Mouse (Mus musculus) gastrocnemius, postnatal 10 days (tissue): ENCODE measurements around the gene Ptma. TPM values are rescaled to one million over a fixed set of nuclear protein-coding genes. Genes with fewer than 3 reads are reported as not detected.
"Not testable (repeated sequence)": the region's sequence is repeated elsewhere in the genome, so short reads cannot be mapped to it uniquely, and the experiment has no call there.

Source experiments
- DNase-seq: peaks from one replicate; pipeline ENCODE4 v3.0.0; 2021; ENCODE audit warnings: mixed read lengths
- total RNA-seq, 2 experiments: library from RNA; stranded (reverse); gene quantifications; 2 replicates each; pipeline ENCODE4 v1.2.3; 2021

The Ptma gene
- total RNA-seq, 2 experiments from 2014 or later = 358 to 428 TPM

DNA sequence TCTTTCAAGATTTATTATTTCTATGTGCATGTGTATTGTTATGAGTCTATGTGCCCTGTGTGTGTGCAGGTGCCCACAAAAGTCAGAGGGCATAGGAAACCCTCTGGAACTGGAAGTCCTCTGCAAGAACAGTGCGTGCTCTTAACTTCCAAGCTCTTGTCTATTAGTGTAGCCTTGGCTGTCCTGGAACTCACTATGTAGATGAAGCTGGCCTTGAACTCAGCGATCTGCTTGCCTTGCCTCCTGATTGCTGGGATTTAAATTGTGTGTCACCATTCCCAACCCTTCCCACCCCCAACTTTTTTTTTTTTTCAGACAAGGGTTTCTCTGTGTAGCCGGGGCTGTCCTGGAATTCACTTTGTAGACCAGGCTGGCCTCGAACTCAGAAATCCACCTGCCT lies 30.2 kb upstream of the Ptma start:
- DNase-seq = no peak

DNA sequence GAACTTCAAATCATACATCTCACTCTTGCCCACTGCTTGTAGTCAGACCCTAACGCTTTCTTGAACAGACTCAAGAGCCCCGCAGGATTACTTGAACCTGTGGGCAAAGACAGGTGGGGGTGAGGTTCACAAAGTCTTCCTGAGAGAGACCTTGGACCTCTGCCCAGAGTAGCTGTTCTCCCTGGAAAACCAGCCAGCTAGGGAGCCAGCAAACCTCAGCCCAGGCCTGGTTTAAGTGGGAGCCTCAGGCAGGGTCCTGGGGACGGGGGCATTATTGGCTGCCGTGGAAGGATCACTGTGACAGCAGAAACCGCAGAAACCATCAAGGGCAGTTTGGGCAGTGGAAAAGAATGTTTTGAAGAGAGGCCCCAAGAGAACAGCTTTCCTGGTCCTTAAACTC lies 29.2 kb upstream of the Ptma start:
- DNase-seq = no peak

DNA sequence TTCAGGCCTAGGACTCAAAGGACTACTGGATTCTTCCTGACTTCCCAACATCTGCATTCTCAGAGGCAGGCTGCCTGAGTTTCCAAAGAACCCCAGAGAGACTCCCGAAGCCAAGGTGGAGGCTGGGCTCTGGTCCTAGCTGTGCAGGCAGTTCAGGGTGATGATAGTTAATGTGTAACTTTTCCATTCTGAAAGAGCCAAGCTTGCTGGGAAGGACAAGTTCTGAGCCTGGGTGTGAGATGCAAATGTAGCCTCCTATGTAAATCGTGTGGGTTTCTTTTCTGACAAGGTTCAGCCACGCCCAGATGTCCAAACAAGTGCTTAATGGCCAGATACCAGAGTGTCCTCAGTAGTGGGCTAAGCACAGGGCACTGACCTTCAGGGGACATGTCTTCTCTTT lies 28.5 kb upstream of the Ptma start:
- DNase-seq = no peak

GRCm38 (mm10) chr1:86498611-86499010 lies 27.9 kb upstream of the Ptma start:
- DNase-seq = no peak

DNA sequence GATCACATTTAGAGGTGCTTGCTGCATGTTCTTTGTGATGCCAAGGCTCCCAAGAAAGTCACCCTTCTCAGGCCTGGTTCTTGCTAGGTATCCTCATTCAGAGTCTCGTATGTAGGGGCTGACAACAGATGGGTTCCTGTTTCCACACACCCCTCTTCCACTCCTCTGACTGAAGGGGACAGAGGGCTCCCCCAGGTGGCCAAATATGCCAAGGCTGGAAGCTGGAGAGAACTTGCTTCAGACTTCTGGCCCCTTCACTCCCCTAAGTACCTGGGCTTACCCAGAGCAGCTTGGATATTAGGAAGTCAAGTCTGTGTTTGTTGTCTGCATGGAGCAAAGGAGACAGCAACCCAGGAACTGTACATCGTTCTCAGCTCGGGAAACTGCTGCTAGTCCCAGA lies 26.6 kb upstream of the Ptma start:
- peak; percentile 69 for DNase-seq

GRCm38 (mm10) chr1:86500681-86501080 lies 25.8 kb upstream of the Ptma start:
- DNase-seq = no peak

DNA sequence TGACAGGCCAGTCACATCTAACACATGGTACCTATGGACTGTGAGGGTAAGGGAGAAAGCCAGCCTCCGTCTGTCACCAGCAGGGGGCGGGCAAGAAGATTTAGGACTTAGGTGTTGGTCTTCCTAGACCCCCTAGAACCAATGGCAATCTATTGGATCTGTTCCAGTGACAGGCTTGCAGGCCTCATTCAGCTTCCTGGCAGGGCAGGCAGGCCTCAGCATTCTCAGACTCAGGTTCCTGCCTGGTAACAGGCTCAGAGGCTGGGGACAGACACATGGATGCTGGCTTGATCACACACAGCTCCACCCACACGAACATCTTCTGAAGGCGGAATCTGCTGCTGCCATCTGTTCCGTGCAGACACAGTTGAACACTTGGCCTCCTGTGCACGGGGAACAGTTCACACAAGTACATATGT lies 25.4 kb upstream of the Ptma start:
- peak; percentile 62 for DNase-seq

- DNase-seq = peak; percentile 95
Observed at GRCm38 (mm10) chr1:86501559-86501958, 25.0 kb upstream of the Ptma start.

DNA sequence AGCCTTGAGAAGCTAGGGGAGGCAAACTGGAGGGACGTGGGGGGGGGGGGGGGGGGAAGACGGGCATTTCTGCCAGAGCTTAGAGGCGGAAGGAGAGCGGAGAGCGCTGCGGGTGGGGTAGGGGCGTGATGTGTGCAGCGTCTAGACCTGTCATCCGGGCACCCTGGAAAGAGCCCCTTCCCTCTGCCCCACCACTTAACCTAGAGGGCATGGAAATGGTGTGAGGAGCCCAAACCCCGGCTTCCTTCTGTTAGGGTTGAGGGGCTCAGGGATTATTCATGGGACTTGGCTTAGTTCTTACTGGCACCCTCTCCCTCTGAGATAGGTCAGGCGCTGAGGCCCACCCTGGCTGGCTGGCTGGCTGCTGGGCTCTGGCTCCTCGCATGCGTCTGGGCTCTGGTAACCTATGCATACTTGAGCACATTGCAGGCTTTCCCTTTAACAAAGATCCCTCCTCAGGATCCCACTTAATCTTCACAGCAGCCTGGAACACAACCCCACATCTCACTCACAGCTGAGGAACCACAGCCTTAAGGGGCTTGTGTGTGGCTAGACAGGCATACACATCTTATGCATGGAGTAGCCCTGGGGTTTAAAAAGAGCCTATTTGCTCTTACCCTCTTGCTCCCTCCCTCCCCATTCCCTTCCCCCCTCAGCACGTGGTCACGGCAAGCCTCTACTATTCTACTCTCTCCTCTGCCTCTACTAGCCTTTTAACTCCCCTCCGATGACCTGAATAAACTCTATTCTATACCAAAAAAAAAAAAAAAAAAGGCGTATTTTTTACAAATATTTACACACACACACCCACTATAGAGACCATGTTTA lies 24.1 kb upstream of the Ptma start:
- DNase-seq = no peak

DNA sequence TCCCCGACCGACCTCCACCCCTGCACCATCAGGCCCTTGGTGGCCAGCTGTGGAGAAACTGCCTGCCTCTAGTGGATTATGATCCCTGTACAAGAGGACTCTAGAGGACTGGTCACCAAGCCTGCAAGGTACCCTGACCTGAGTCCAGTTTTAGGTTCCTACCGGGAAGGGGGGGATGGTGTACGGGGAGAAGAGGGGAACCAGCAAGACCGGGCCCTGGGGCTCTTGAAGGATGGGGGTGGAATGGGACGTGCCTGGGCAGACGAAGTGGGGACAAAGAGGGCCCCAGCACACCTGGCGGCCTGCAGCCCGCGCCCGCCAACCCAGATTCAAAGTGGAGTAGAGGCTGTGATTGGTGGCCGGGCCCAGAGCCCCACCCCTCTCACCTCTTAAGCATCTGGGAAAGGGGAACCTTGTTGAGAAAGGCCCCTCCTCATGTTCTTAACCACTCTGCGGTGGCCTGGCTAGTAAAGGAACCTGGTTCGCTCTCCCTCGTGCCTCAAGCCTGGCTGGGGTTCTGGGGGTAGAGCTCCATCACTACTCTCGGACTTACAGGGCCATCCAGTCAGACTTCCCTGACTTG lies 23.3 kb upstream of the Ptma start:
- DNase-seq = peak; percentile 24

DNA sequence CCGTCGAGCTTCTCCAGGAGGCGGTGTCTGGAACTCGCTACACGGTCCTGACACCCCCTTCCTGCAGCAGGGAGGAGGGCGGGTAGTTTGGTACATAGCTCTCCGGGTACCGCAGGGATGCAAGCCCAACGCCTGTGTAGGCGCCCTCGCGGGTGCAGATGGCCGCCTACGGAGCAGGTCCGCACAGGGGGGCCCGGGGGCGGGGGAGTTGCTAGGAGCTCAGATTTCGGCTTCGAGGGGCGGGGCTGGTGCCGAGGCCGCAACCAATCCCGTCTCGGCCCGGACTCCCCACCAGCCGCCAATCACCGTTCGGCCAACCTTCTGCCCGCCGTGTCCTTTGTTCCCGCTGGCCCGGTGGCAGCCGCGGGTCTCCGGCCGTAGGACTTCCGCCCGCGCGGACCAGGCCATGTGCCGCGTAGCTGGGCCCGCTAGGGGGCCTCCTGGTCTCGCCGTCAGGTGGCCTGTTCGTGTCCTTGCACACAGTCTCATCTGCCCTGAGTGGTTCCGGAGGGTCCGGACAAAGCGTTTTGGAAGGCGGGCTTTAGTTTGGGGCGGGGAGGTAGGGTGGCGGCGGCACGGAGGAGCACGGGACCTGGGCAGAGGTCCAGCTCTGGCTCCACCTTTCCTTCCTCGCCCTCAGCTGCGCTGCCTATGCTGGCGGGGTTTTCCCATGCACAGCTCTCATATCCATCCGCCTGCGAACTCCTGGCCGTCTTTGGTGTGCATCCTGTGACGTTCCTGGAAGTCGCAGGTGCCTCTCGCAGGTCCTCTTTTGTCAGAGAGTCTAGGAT lies 22.4 kb upstream of the Ptma start:
- peak; percentile 92 for DNase-seq

GRCm38 (mm10) chr1:86504697-86505421 lies 21.7 kb upstream of the Ptma start:
- peak; percentile 29 for DNase-seq

DNA sequence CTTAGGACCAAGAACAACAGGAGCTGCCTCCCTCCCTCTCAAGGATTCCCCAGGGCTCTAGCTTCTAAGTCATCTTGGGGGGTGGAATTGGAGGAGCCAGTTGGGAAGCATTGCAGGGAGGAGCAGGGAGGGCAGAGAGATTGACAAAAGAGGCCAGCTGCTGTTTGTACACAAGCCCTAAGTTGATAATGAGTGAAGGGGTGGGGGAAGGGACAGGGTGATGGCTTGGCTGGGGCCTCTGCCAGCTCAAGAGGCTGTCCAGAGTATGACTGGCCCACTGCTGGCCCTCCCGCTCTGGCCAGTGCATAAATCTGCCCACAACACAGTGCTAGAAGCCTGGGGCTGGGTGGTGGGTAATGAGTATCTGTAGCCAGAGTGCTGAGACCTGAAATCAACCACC lies 21.1 kb upstream of the Ptma start:
- DNase-seq = peak; percentile 54

DNA sequence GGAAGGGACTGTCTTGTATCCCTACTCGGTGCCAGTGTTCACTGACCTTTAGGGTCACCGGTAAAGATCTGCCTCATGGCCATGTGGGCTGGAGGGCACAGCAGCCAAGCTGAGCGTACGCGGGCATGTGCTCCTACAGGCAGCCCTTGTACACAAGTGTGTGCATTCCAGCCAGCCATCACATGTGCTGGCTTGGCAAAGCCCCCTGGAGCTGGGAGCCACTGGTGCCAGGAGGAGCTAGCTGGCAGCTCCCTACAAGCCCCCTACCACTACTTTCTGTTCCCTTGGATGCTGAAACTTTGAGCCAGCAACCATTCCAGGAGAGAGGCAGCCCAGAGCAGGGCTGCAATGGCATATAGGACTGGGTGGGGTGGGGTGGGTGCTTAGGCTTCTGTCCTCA lies 20.1 kb upstream of the Ptma start:
- DNase-seq = no peak

GRCm38 (mm10) chr1:86507866-86508265 lies 18.7 kb upstream of the Ptma start:
- DNase-seq = no peak

- DNase-seq = peak; percentile 89
Observed at GRCm38 (mm10) chr1:86509410-86509809, 17.1 kb upstream of the Ptma start.

- DNase-seq = no peak
Observed at GRCm38 (mm10) chr1:86510266-86510665, 16.3 kb upstream of the Ptma start.

DNA sequence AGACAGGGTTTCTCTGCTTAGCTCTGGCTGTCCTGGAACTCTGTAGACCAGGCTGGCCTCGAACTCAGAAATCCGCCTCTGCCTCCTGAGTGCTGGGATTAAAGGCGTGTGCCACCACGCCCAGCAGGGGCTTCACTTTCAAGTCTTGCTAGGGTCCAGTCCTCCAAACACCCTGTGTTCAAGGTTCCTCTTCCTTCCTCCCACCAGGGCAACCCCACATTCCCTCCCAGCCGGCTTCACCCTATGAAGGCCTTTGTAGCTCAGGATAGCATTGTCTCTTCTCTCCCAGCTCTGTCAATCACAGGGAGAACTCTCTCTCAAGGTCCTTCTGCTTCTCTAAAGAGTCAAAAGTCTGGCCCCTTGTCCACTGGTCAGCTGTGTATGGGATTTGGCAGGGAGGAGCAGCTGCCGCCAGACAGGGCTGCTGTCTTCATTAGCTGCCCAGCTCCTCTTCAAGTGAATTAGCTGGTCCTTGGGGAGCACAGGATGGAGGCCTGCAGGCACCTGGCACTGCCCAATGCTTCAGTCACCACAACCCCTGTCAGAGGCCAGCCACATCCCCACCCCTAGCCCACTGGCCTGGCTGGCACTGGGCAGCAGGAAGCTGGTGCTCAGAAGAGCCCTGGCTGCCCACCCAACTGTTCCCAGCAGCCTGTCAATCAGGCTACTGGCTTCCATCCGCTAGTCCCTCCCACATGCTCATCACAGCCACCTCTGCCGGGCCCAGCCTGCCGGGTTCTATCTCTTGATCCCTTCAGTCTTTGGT lies 15.7 kb upstream of the Ptma start:
- DNase-seq = no peak

GRCm38 (mm10) chr1:86512154-86512720 lies 14.3 kb upstream of the Ptma start:
- DNase-seq = no peak

DNA sequence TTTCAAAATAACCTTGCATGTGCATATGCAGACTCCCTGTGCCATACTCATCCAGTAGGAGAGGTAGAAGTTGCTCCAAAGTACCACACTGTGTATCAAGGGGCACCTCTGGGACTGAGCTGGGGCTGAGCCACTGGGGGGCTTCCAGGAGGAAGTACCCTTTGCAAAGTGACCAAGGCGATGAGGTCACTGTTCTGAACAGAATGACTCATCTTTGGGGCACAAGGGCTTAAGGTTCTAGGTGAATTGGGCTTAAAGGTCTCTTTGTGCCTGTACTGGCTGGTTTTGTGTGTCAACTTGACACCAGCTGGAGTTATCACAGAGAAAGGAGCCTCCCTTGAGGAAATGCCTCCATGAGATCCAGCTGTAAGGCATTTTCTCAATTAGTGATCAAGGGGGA lies 13.5 kb upstream of the Ptma start:
- DNase-seq = not testable (repeated sequence)

DNA sequence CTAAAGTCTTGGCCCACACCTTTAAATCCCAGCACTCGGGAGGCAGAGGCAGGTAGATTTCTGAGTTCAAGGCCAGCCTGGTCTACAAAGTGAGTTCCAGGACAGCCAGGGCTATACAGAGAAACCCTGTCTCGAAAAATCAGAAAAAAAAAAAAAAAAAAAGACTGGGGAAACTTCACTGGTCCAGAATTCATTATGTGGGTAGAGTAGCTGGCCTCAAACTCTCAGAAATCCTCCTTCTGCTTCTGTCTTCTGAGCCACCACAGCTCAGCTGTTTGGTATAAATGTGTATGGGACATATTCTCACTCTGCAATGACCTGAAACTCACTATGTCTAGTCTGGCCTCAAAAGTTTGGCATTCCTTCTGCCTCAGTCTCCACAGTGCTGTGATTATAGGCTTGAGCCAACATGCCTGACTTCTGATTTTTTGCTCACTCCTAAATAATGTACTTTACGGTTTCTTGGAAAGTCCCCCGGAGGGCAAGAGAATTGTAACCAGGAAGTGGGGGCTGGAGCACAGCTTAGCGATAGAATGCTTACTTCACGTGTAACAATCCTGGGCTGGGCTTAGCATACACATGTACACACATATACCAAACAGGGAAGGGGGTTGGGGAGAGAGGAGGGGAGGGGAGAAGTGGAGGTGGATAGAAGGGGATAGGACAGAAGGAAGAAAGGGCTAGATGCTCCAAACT lies 10.7 kb upstream of the Ptma start:
- DNase-seq = no peak
